Mouse (Mus musculus): ENCODE results near the gene Olfr1497. TPM values are rescaled to one million over a fixed set of nuclear protein-coding genes. Genes with fewer than 3 reads are reported as not detected.
"Not testable (repeated sequence)": the region's sequence is repeated elsewhere in the genome, so short reads cannot be mapped to it uniquely, and the experiment has no call there.

Gene Olfr1497
- not detected in 2 replicates for polyA plus RNA-seq (2015; fragmentation: Nextera tagmentation; extraction: Ambion mirVana)

- DNase-seq (ENCODE audit: low spot score) (no peak), ATAC-seq (replicated peaks; ENCODE audit: low FRiP score, low read depth) (no peak)
- Histone ChIP-seq H3K9ac (ENCODE audit: low read depth, low read length) (no peak within 1 kb of the TSS), H3K4me1 (replicated peaks; ENCODE audit: insufficient read depth, low read length) (no peaks in the 10 kb centered on the region), H3K27me3 (ENCODE audit: insufficient read depth, low read length) (no peaks in the 10 kb centered on the region), H3K4me3 (replicated peaks; ENCODE audit: low read depth, low read length) (no peak within 1 kb of the TSS), H3K27ac (no peak within 1 kb of the TSS), H3K36me3 (ENCODE audit: insufficient read depth, low read length) (no peaks in the 10 kb centered on the region), H3K4me2 (ENCODE audit: low read length) (no peak within 1 kb of the TSS), H3K9me3 (replicated peaks; ENCODE audit: low read length) (no peaks in the 10 kb centered on the region)
- TF ChIP-seq CTCF (IDR thresholded peaks at IDR 0.05; ENCODE audit: low read depth): no peak
These were observed at the start of gene Olfr1497 for GRCm38 (mm10) chr19:13798102-13798501. Olfr1497 (minus strand) TSS chr19:13798202.

- DNase-seq (ENCODE audit: low spot score) (no peak), ATAC-seq (replicated peaks; ENCODE audit: low FRiP score, low read depth) (no peak)
- Histone ChIP-seq H3K4me2 (ENCODE audit: low read length) (no peak within 1 kb of the TSS), H3K9me3 (replicated peaks; ENCODE audit: low read length) (no peaks in the 10 kb centered on the region), H3K27me3 (ENCODE audit: insufficient read depth, low read length) (no peaks in the 10 kb centered on the region), H3K27ac (no peak within 1 kb of the TSS), H3K36me3 (ENCODE audit: insufficient read depth, low read length) (no peaks in the 10 kb centered on the region), H3K9ac (ENCODE audit: low read depth, low read length) (no peak within 1 kb of the TSS), H3K4me1 (replicated peaks; ENCODE audit: insufficient read depth, low read length) (no peaks in the 10 kb centered on the region), H3K4me3 (replicated peaks; ENCODE audit: low read depth, low read length) (no peak within 1 kb of the TSS)
- no peak for TF ChIP-seq CTCF (IDR thresholded peaks at IDR 0.05; ENCODE audit: low read depth)
These were observed 32.4 kb upstream of the Olfr1497 start, which contains the start of gene Olfr1500 for GRCm38 (mm10) chr19:13830388-13830787. Olfr1500 (minus strand) TSS chr19:13830488.

- no peaks in the 10 kb centered on the region for H3K4me1 ChIP-seq (replicated peaks; ENCODE audit: insufficient read depth, low read length)
- no peaks in the 10 kb centered on the region for H3K9me3 ChIP-seq (replicated peaks; ENCODE audit: low read length)
- ATAC-seq (replicated peaks; ENCODE audit: low FRiP score, low read depth) (no peak), DNase-seq (ENCODE audit: low spot score) (no peak)
- no peak for TF ChIP-seq CTCF (IDR thresholded peaks at IDR 0.05; ENCODE audit: low read depth)
- H3K4me2 ChIP-seq (ENCODE audit: low read length): no peak overlapping the region
- no peak overlapping the region for H3K4me3 ChIP-seq (replicated peaks; ENCODE audit: low read depth, low read length)
- H3K27me3 ChIP-seq (ENCODE audit: insufficient read depth, low read length): no peaks in the 10 kb centered on the region
- no peaks in the 10 kb centered on the region for H3K36me3 ChIP-seq (ENCODE audit: insufficient read depth, low read length)
- no peak overlapping the region for H3K27ac ChIP-seq
- 77% methylated on average over 3 of the region's 3 CpGs for WGBS
- H3K9ac ChIP-seq (ENCODE audit: low read depth, low read length): no peak overlapping the region
These were observed 30.4 kb upstream of the Olfr1497 start for GRCm38 (mm10) chr19:13828447-13828846.

GRCm38 (mm10) chr19:13820847-13821246 lies 22.8 kb upstream of the Olfr1497 start:
- no peaks in the 10 kb centered on the region for H3K36me3 ChIP-seq (ENCODE audit: insufficient read depth, low read length)
- no peaks in the 10 kb centered on the region for H3K4me1 ChIP-seq (replicated peaks; ENCODE audit: insufficient read depth, low read length)
- no peak for TF ChIP-seq CTCF (IDR thresholded peaks at IDR 0.05; ENCODE audit: low read depth)
- H3K9me3 ChIP-seq (replicated peaks; ENCODE audit: low read length): no peaks in the 10 kb centered on the region
- DNase-seq (ENCODE audit: low spot score) (no peak), ATAC-seq (replicated peaks; ENCODE audit: low FRiP score, low read depth) (no peak)
- 69% methylated on average over 5 of the region's 5 CpGs for WGBS
- H3K27ac ChIP-seq: no peak overlapping the region
- H3K27me3 ChIP-seq (ENCODE audit: insufficient read depth, low read length): no peaks in the 10 kb centered on the region
- no peak overlapping the region for H3K4me3 ChIP-seq (replicated peaks; ENCODE audit: low read depth, low read length)
- no peak overlapping the region for H3K4me2 ChIP-seq (ENCODE audit: low read length)
- H3K9ac ChIP-seq (ENCODE audit: low read depth, low read length): no peak overlapping the region

- TF ChIP-seq CTCF (IDR thresholded peaks at IDR 0.05; ENCODE audit: low read depth): no peak
- no peak for ATAC-seq (replicated peaks; ENCODE audit: low FRiP score, low read depth)
- Histone ChIP-seq H3K27me3 (ENCODE audit: insufficient read depth, low read length) (no peaks in the 10 kb centered on the region), H3K9me3 (replicated peaks; ENCODE audit: low read length) (no peaks in the 10 kb centered on the region), H3K9ac (ENCODE audit: low read depth, low read length) (no peak within 1 kb of the TSS), H3K36me3 (ENCODE audit: insufficient read depth, low read length) (no peaks in the 10 kb centered on the region), H3K4me2 (ENCODE audit: low read length) (no peak within 1 kb of the TSS), H3K4me3 (replicated peaks; ENCODE audit: low read depth, low read length) (no peak within 1 kb of the TSS), H3K27ac (no peak within 1 kb of the TSS), H3K4me1 (replicated peaks; ENCODE audit: insufficient read depth, low read length) (no peaks in the 10 kb centered on the region)
- DNase-seq (ENCODE audit: low spot score): no peak
These were observed 21.3 kb upstream of the Olfr1497 start, which contains the start of gene Olfr1499 for GRCm38 (mm10) chr19:13819347-13819746. Olfr1499 (minus strand) TSS chr19:13819447.

GRCm38 (mm10) chr19:13818827-13819226 lies 20.8 kb upstream of the Olfr1497 start:
- Histone ChIP-seq H3K36me3 (ENCODE audit: insufficient read depth, low read length) (no peaks in the 10 kb centered on the region), H3K9ac (ENCODE audit: low read depth, low read length) (no peak overlapping the region), H3K27ac (no peak overlapping the region), H3K4me1 (replicated peaks; ENCODE audit: insufficient read depth, low read length) (no peaks in the 10 kb centered on the region), H3K27me3 (ENCODE audit: insufficient read depth, low read length) (no peaks in the 10 kb centered on the region), H3K9me3 (replicated peaks; ENCODE audit: low read length) (no peaks in the 10 kb centered on the region), H3K4me2 (ENCODE audit: low read length) (no peak overlapping the region), H3K4me3 (replicated peaks; ENCODE audit: low read depth, low read length) (no peak overlapping the region)
- DNase-seq (ENCODE audit: low spot score): peak; percentile 54
- 35% methylated on average over 5 of the region's 5 CpGs for WGBS
- peak; percentile 69 for TF ChIP-seq CTCF (IDR thresholded peaks at IDR 0.05; ENCODE audit: low read depth)
- no peak for ATAC-seq (replicated peaks; ENCODE audit: low FRiP score, low read depth)

GRCm38 (mm10) chr19:13812823-13813222 lies 14.8 kb upstream of the Olfr1497 start:
- peak; percentile 41 for TF ChIP-seq CTCF (IDR thresholded peaks at IDR 0.05; ENCODE audit: low read depth)
- H3K4me2 ChIP-seq (ENCODE audit: low read length): no peak overlapping the region
- H3K4me3 ChIP-seq (replicated peaks; ENCODE audit: low read depth, low read length): no peak overlapping the region
- H3K27ac ChIP-seq: no peak overlapping the region
- no peaks in the 10 kb centered on the region for H3K36me3 ChIP-seq (ENCODE audit: insufficient read depth, low read length)
- H3K27me3 ChIP-seq (ENCODE audit: insufficient read depth, low read length): no peaks in the 10 kb centered on the region
- H3K9ac ChIP-seq (ENCODE audit: low read depth, low read length): no peak overlapping the region
- H3K9me3 ChIP-seq (replicated peaks; ENCODE audit: low read length): no peaks in the 10 kb centered on the region
- DNase-seq (ENCODE audit: low spot score): no peak
- H3K4me1 ChIP-seq (replicated peaks; ENCODE audit: insufficient read depth, low read length): no peaks in the 10 kb centered on the region
- ATAC-seq (replicated peaks; ENCODE audit: low FRiP score, low read depth): no peak
- WGBS: 59% methylated on average over 2 of the region's 2 CpGs

GRCm38 (mm10) chr19:13805486-13805885 lies 7.5 kb upstream of the Olfr1497 start:
- H3K4me2 ChIP-seq (ENCODE audit: low read length); DNase-seq (ENCODE audit: low spot score); ATAC-seq (replicated peaks; ENCODE audit: low FRiP score, low read depth); H3K4me1 ChIP-seq (replicated peaks; ENCODE audit: insufficient read depth, low read length); H3K27me3 ChIP-seq (ENCODE audit: insufficient read depth, low read length); H3K36me3 ChIP-seq (ENCODE audit: insufficient read depth, low read length); H3K9me3 ChIP-seq (replicated peaks; ENCODE audit: low read length); H3K9ac ChIP-seq (ENCODE audit: low read depth, low read length); H3K27ac ChIP-seq; H3K4me3 ChIP-seq (replicated peaks; ENCODE audit: low read depth, low read length): not testable (repeated sequence)
- 54% methylated on average over 1 of the region's 1 CpGs for WGBS
